Mouse (Mus musculus): ENCODE data around the gene Neurl4.

DNA sequence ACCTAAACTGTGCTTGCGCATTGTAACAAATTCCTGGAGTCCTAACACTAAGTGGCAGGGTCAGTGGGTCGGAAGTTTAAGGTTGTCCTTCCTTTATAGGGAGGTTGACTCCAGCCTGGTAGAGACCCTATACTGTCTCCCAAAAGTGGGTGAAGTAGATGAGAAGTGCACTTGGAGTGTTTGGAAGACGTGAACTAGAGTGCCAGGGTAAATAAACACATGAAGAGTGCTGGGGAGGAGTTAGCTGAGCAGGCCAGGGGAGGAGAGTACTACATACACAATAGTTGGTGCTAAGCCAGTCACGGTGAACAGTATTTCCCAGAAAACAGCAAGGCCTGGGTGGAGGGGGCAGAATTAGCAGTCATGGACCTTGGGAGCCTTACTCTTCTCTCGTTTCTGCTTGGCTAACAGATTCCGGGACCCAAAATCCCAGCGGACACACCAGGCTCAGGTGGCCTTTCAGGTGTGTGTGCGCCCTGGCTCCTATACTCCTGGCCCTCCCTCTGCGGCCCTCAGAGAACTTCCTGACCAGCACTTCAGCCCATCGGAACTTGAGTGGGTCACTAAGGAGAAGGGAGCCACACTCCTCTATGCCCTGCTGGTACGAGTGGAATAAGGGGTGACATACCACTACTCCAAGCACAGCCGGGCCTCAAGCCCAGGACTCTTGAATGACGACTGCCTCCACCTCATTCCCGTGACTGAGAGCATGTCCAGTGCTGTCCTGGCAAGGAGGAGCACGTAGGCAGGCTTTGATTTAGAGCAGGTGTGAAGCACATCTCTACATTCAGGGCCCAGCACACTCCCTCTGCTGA is 12.1 kb downstream of the Neurl4 start:
- TF ChIP-seq CTCF (IDR thresholded peaks at IDR 0.05; ENCODE audit: low read depth) (no peak), EP300 (IDR thresholded peaks at IDR 0.05; ENCODE audit: low read depth) (no peak)

Measured in liver, embryonic 14.5 days (tissue).